Mouse (Mus musculus) liver, adult 2 months (tissue): ENCODE measurements around the gene Vmp1. TPM values are rescaled to one million over a fixed set of nuclear protein-coding genes. Genes with fewer than 3 reads are reported as not detected.

Experiments used
- DNase-seq: peaks from one replicate; pipeline ENCODE4 v3.0.0-alpha.2; 2011; ENCODE audit warnings: low read depth, low spot score; ENCODE audit errors: extremely low read depth
- H3K27ac ChIP-seq: fragments of 200-500 bp; replicated peaks from 2 replicates; pipeline ENCODE4 v1.5.1; 2012; ENCODE audit warnings: low read depth, mild to moderate bottlenecking, control low read depth, inconsistent platforms, low read length; ENCODE audit not compliant: insufficient read depth
- H3K27me3 ChIP-seq: fragments of 200-500 bp; 2 replicates; pipeline ENCODE4 v1.6.1; 2012; ENCODE audit warnings: mild to moderate bottlenecking, moderate library complexity, low read length, inconsistent platforms; ENCODE audit not compliant: control insufficient read depth, insufficient read depth
- H3K36me3 ChIP-seq: fragments of 200-500 bp; 2 replicates; pipeline ENCODE4 v1.6.1; 2012; ENCODE audit warnings: low read length, inconsistent platforms; ENCODE audit not compliant: control insufficient read depth, insufficient read depth
- H3K4me1 ChIP-seq: fragments of 200-500 bp; 2 replicates; pipeline ENCODE4 v1.6.1; 2011; ENCODE audit warnings: low read length; ENCODE audit not compliant: control insufficient read depth, insufficient read depth
- H3K4me3 ChIP-seq: fragments of 200-500 bp; 2 replicates; pipeline ENCODE4 v1.5.1; 2011; ENCODE audit warnings: low read depth, mild to moderate bottlenecking, control low read depth, low read length, moderate library complexity; ENCODE audit not compliant: insufficient read depth
- H3K79me2 ChIP-seq: fragments of 200-500 bp; 2 replicates; pipeline ENCODE4 v1.6.1; 2012; ENCODE audit warnings: inconsistent platforms, mild to moderate bottlenecking, low read length, moderate library complexity; ENCODE audit not compliant: control insufficient read depth, insufficient read depth
- H3K9ac ChIP-seq: fragments of 200-500 bp; 2 replicates; pipeline ENCODE4 v1.6.1; 2012; ENCODE audit warnings: low read depth, mild to moderate bottlenecking, control low read depth, inconsistent platforms, low read length
- CTCF ChIP-seq: fragments of 200-500 bp; IDR thresholded peaks from 2 replicates; pipeline ENCODE4 v1.5.1; 2011; ENCODE audit warnings: low read depth, low read length, control low read depth
- POLR2A ChIP-seq: fragments of 200-500 bp; IDR thresholded peaks from 2 replicates; pipeline ENCODE4 v1.6.1; 2011; ENCODE audit warnings: low read length, control low read depth; ENCODE audit not compliant: insufficient read depth; ENCODE audit errors: extremely low read depth
- WGBS: fragments of 180-500 bp; shearing (Covaris S2); methylation state at CpG from one replicate; pipeline ENCODE4 v1.1.7; 2018; 5-methylcytosine and 5-hydroxymethylcytosine counted together
- polyA plus RNA-seq: library from polyadenylated mRNA; depleted of rRNA; stranded (reverse); fragments of >200 nt; gene quantifications from 2 replicates; pipeline ENCODE4 v1.2.3, GENCODE M21; 2012
- total RNA-seq: library from RNA; depleted of rRNA; stranded (reverse); fragments of >200 nt; gene quantifications from 2 replicates; pipeline ENCODE4 v1.2.3, GENCODE M21; 2014

Vmp1 gene
- total and polyA plus RNA-seq, 2 experiments = 37.8 to 93.6 TPM

DNA sequence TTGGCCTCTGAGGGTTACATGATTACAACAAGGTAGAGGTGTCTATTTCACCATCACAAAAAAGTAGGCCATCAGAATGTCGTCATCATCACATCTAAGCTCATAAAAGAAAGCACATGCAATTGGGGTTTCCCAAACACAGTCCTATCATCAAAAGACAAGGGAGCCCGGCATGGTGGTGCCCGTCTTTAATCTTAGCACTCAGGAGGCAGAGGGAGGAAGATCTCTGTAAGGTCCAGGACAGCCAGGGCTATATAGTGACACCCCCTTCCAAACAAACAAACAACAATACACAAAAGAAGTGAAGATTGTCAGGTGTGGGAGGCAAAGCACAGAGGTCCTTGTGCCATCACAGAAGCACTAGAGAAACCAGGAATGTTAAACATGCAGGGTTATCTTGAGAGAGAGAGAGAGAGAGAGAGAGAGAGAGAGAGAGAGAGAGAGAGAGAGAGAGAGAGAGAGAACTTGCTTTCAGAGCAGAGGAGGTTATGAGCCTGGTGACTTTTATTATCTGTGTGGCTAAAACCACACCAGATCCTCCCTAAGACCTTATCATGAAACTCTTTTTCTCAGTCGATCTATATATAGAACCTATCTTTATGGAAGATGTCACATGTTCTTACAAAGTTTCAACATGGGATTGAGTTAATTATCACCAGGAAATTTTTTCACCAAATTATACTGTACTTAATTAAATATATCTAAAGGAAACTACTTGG lies 26.6 kb downstream of the Vmp1 start:
- Histone ChIP-seq H3K4me3 (no peak overlapping the region), H3K27me3 (no peaks in the 10 kb centered on the region), H3K4me1 (peaks cover 2% of the 10 kb centered on the region; the same call in 1 of the 2 replicates), H3K36me3 (peaks cover 30% of the 10 kb centered on the region), H3K79me2 (no peaks in the 10 kb centered on the region; the same call in 1 of the 2 replicates), H3K27ac (no peak overlapping the region), H3K9ac (no peak overlapping the region)
- TF ChIP-seq CTCF = no peak
- TF ChIP-seq POLR2A = no peak
- 47% methylated on average over 4 of the region's 4 CpGs for WGBS
- DNase-seq = peak; percentile 61

DNA sequence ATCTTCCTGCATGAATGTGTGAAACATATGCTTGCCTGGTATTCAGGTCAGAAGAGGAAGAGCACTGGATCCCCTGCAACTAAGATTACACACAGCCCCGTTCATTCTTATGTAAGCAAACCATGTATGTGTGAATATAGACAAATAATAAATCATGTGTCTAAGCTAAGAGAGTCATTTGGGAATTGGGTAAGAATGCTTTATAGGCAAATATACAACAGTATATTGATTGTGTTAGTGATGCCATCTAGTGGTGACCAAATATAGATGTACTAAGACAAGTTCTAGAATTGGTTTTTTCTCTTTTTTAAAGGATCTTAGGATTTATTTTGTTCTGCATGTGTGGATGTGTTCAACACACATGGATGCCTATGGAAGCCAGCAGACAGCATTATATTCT lies 28.0 kb downstream of the Vmp1 start:
- 7% methylated on average over 1 of the region's 1 CpGs for WGBS
- no peak overlapping the region for H3K27ac ChIP-seq
- H3K27me3 ChIP-seq = no peaks in the 10 kb centered on the region
- H3K4me1 ChIP-seq = peaks cover 2% of the 10 kb centered on the region; the same call in 1 of the 2 replicates
- TF ChIP-seq CTCF (0 out of 2 replicates have a peak, but pooled peaks have one; percentile 14), POLR2A (no peak)
- no peak overlapping the region for H3K4me3 ChIP-seq
- peaks cover 27% of the 10 kb centered on the region for H3K36me3 ChIP-seq
- peak; percentile 63 for DNase-seq
- no peak overlapping the region for H3K9ac ChIP-seq
- H3K79me2 ChIP-seq = no peaks in the 10 kb centered on the region; the same call in 1 of the 2 replicates

DNA sequence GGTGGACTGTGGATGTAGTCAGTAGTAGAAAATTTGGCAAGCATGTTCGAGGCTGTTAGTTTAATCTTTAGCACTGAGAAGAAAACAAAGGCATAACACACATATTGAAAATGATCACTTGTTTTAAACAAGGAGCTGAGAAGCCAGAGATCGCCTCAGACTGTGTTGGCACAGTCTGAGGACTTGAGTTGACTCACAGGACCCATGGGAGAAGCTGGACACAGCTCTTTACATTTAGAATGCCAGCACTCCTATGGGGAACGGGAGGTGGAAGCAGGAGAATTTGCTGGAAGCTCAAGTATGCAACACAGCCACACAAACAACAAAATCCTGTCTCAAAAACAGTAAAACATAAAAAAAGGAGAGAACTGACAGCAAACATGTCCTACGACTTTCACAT lies 29.5 kb downstream of the Vmp1 start:
- Histone ChIP-seq H3K36me3 (peaks cover 20% of the 10 kb centered on the region), H3K4me1 (peaks cover 2% of the 10 kb centered on the region; the same call in 1 of the 2 replicates), H3K4me3 (no peak overlapping the region), H3K9ac (no peak overlapping the region; the same call in 1 of the 2 replicates), H3K27ac (peak overlapping the region; percentile 52; the same call in 1 of the 2 replicates), H3K27me3 (no peaks in the 10 kb centered on the region), H3K79me2 (no peaks in the 10 kb centered on the region; the same call in 1 of the 2 replicates)
- 65% methylated on average over 4 of the region's 4 CpGs for WGBS
- DNase-seq = no peak
- TF ChIP-seq POLR2A = no peak

DNA sequence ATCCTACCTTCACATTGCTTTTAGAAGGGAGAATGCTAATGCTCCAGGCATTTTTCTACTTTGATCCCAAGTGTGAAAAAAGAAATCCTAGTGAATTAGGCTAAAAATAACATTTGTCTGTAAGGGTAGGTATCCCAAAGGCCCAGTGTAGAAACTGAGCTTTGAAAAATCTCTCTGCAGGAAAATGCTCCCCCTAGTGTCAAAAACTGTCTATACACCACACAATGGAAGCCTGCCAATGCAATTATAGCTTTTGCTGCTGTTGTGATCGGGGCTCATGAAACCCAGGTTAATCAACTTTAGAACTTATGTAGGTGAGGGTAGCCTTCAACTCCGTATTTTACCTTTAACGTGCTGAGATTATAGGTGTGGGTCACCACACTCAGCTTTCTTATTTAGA lies 30.2 kb downstream of the Vmp1 start:
- H3K9ac ChIP-seq = no peak overlapping the region; the same call in 1 of the 2 replicates
- H3K36me3 ChIP-seq = peaks cover 15% of the 10 kb centered on the region
- H3K4me3 ChIP-seq = no peak overlapping the region
- H3K79me2 ChIP-seq = no peaks in the 10 kb centered on the region; the same call in 1 of the 2 replicates
- H3K27ac ChIP-seq = peak overlapping the region; percentile 52; the same call in 1 of the 2 replicates
- H3K4me1 ChIP-seq = peaks cover 2% of the 10 kb centered on the region; the same call in 1 of the 2 replicates
- no peaks in the 10 kb centered on the region for H3K27me3 ChIP-seq
- DNase-seq = peak; percentile 72
- TF ChIP-seq POLR2A (no peak), CTCF (peak; percentile 62)
- 4% methylated on average over 3 of the region's 3 CpGs for WGBS

DNA sequence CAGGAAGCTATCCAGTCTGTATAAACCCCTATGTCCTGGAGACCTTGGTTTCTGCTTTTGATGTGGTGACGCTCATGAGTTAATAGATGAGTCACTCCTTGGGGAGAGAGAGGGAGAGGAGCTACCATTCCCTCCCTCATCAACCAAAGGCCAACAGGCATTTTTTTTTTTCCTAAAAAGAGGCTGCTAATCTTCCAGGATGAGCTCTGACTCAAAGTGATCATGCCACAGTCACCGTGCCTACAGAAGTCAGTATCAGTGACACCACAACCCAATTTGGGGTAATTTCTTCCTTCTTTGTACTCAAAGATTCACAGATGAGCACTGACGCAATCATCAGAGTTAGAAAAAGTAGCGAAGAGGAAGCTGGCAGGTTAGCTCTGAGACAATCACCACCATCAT lies 31.1 kb downstream of the Vmp1 start:
- H3K79me2 ChIP-seq = peaks cover 3% of the 10 kb centered on the region; the same call in 1 of the 2 replicates
- no peak overlapping the region for H3K27ac ChIP-seq
- no peak overlapping the region for H3K4me3 ChIP-seq
- no peak for DNase-seq
- peaks cover 2% of the 10 kb centered on the region; the same call in 1 of the 2 replicates for H3K4me1 ChIP-seq
- peaks cover 19% of the 10 kb centered on the region for H3K36me3 ChIP-seq
- H3K9ac ChIP-seq = no peak overlapping the region
- H3K27me3 ChIP-seq = no peaks in the 10 kb centered on the region
- 85% methylated on average over 4 of the region's 4 CpGs for WGBS
- TF ChIP-seq CTCF = no peak
- TF ChIP-seq POLR2A = no peak

DNA sequence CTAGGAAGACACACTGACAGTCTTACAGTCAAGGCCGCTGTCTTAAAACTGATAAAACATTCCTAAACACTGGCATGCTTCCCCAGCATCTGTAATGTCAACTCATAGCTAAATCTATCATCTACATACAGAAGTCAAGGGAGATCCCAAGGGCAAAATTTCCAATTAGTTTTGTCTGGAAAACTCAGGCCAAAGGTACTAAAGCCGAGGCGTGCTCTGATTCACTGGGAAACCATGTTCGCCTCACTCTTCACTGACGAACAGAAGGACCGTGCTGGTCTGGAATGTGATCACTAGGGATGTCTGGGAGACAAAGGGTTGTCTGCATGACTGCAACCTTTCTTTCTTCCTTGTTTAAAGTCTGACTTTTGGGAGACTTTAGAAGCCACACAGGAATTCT lies 33.0 kb downstream of the Vmp1 start:
- H3K4me3 ChIP-seq = no peak overlapping the region
- 88% methylated on average over 6 of the region's 6 CpGs for WGBS
- no peak for DNase-seq
- peaks cover 22% of the 10 kb centered on the region for H3K36me3 ChIP-seq
- peaks cover 2% of the 10 kb centered on the region; the same call in 1 of the 2 replicates for H3K4me1 ChIP-seq
- TF ChIP-seq POLR2A (no peak), CTCF (no peak)
- H3K27ac ChIP-seq = no peak overlapping the region
- peaks cover 6% of the 10 kb centered on the region; the same call in 1 of the 2 replicates for H3K79me2 ChIP-seq
- H3K9ac ChIP-seq = no peak overlapping the region
- no peaks in the 10 kb centered on the region for H3K27me3 ChIP-seq
